Mouse (Mus musculus): ENCODE results near the gene Zfp663. TPM values are rescaled to one million over a fixed set of nuclear protein-coding genes. Genes with fewer than 3 reads are reported as not detected.

Zfp663 gene
- total and polyA plus RNA-seq, 3 experiments: 0.18 TPM; not detected in 2

DNA sequence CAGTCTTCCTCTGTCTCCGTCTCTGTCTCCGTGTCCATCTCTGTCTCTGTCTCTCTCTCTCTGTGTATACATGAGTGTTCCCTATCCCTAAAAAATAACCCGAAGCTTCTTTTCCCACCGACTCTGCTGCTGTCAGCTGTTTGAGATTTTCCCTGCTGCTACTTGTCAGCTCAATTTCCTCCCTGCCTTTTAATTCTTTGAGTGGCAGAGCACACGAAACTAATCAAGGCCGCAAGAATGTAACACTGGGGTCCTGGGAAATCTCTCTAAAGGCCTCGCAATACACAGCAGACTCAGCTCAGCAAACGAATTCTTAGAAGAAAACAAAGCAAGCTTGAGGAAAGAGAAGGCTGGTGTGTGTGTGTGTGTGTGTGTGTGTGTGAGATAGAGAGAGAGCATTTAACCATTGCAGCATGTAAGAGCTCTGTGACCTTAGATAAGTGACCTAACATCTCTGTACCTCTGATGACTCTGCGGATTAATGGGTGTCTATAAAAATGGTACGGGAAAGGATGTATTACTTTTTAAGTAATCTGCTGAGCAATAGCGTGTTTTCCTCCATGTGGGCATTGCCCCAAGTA is 46.7 kb upstream of the Zfp663 start:
- H3K36me3 ChIP-seq (ENCODE audit: control insufficient read depth in 1 of 2, insufficient read depth in 2 of 2, low read length in 2 of 2): no peaks in the 10 kb centered on the region
- H3K9me3 ChIP-seq (replicated peaks; ENCODE audit: insufficient read depth, low read length): no peaks in the 10 kb centered on the region
- H3K27ac ChIP-seq (ENCODE audit: control insufficient read depth, low read depth, low read length): no peak overlapping the region
- H3K9ac ChIP-seq (ENCODE audit: control insufficient read depth, low read depth, low read length, poor library complexity, severe bottlenecking): no peak overlapping the region
- no peak overlapping the region for H3K4me3 ChIP-seq (ENCODE audit: control insufficient read depth in 1 of 2, insufficient read depth in 1 of 2, low read depth in 2 of 2, low read length in 2 of 2)
- H3K4me1 ChIP-seq (ENCODE audit: control insufficient read depth in 1 of 2, insufficient read depth in 2 of 2, low read length in 2 of 2): no peaks in the 10 kb centered on the region
- no peaks in the 10 kb centered on the region for H3K27me3 ChIP-seq (ENCODE audit: control insufficient read depth in 1 of 2, insufficient read depth in 2 of 2, low read length in 2 of 2)
- TF ChIP-seq POLR2AphosphoS2 (IDR thresholded peaks at IDR 0.05; ENCODE audit: low read length) (no peak), POLR2A (IDR thresholded peaks at IDR 0.05; ENCODE audit: control insufficient read depth in 1 of 2, insufficient read depth in 1 of 2, low read depth in 1 of 2, low read length in 2 of 2, poor library complexity in 1 of 2) (no peak), ZMIZ1 (IDR thresholded peaks at IDR 0.05; ENCODE audit: low read depth, low read length) (no peak), ELF1 (IDR thresholded peaks at IDR 0.05; ENCODE audit: low read depth, low read length) (no peak), GABPA (IDR thresholded peaks at IDR 0.05; ENCODE audit: low read depth, low read length) (no peak), HCFC1 (IDR thresholded peaks at IDR 0.05; ENCODE audit: low read depth, low read length) (no peak), TAL1 (IDR thresholded peaks at IDR 0.05; ENCODE audit: low read length) (no peak), SIN3A (IDR thresholded peaks at IDR 0.05; ENCODE audit: low read length) (no peak), KAT2A (conservative IDR thresholded peaks at IDR 0.05; ENCODE audit: low read depth, low read length) (no peak), MAX (IDR thresholded peaks at IDR 0.05; ENCODE audit: low read length) (no peak), POLR2AphosphoS5 (IDR thresholded peaks at IDR 0.05; ENCODE audit: borderline replicate concordance, low read depth, low read length) (no peak), MYC (IDR thresholded peaks at IDR 0.05; ENCODE audit: low read depth, low read length) (no peak), NELFE (IDR thresholded peaks at IDR 0.05; ENCODE audit: low read depth, low read length) (no peak), ZNF384 (IDR thresholded peaks at IDR 0.05; ENCODE audit: low read depth, low read length) (no peak), USF1 (IDR thresholded peaks at IDR 0.05; ENCODE audit: low read depth, low read length) (no peak), RCOR1 (IDR thresholded peaks at IDR 0.05; ENCODE audit: low read depth, low read length) (no peak), UBTF (IDR thresholded peaks at IDR 0.05; ENCODE audit: borderline replicate concordance, insufficient read depth, low read depth, low read length) (no peak), MAZ (IDR thresholded peaks at IDR 0.05; ENCODE audit: low read depth, low read length) (no peak)
- H3K79me2 ChIP-seq (ENCODE audit: control insufficient read depth, insufficient read depth, low read length, poor library complexity): no peaks in the 10 kb centered on the region
- DNase-seq (ENCODE audit: low read depth, low spot score): no peak

GRCm38 (mm10) chr2:165414321-165414720 is 45.8 kb upstream of the Zfp663 start:
- DNase-seq (ENCODE audit: low read depth, low spot score): no peak
- no peak for TF ChIP-seq CHD1 (IDR thresholded peaks at IDR 0.05; ENCODE audit: low read depth, low read length)
- no peak for TF ChIP-seq ZMIZ1 (IDR thresholded peaks at IDR 0.05; ENCODE audit: low read depth, low read length)
- no peak for TF ChIP-seq NELFE (IDR thresholded peaks at IDR 0.05; ENCODE audit: low read depth, low read length)
- no peak for TF ChIP-seq EP300 (IDR thresholded peaks at IDR 0.05; ENCODE audit: low read depth in 1 of 2, low read length in 2 of 2)
- no peak for TF ChIP-seq TBP (IDR thresholded peaks at IDR 0.05; ENCODE audit: low read depth, low read length)
- no peak for TF ChIP-seq MXI1 (IDR thresholded peaks at IDR 0.05; ENCODE audit: low read depth, low read length)
- TF ChIP-seq ETS1 (IDR thresholded peaks at IDR 0.05; ENCODE audit: low read depth, low read length): no peak
- TF ChIP-seq USF1 (IDR thresholded peaks at IDR 0.05; ENCODE audit: low read depth, low read length): no peak
- no peak for TF ChIP-seq E2F4 (IDR thresholded peaks at IDR 0.05; ENCODE audit: borderline replicate concordance, low read depth, low read length)
- no peak for TF ChIP-seq JUND (IDR thresholded peaks at IDR 0.05; ENCODE audit: low read depth, low read length)
- TF ChIP-seq NRF1 (IDR thresholded peaks at IDR 0.05; ENCODE audit: insufficient read depth, low read depth, low read length, poor library complexity, severe bottlenecking): no peak
- no peak for TF ChIP-seq RAD21 (IDR thresholded peaks at IDR 0.05; ENCODE audit: low read depth, low read length)
- TF ChIP-seq MEF2A (IDR thresholded peaks at IDR 0.05; ENCODE audit: extremely low read depth, insufficient replicate concordance, low read depth, low read length, poor library complexity, severe bottlenecking): no peak
- no peak for TF ChIP-seq CHD2 (IDR thresholded peaks at IDR 0.05; ENCODE audit: low read length)
- no peak for TF ChIP-seq KAT2A (conservative IDR thresholded peaks at IDR 0.05; ENCODE audit: low read depth, low read length)
- TF ChIP-seq ELF1 (IDR thresholded peaks at IDR 0.05; ENCODE audit: low read depth, low read length): no peak
- TF ChIP-seq MAX (IDR thresholded peaks at IDR 0.05; ENCODE audit: low read length): no peak
- TF ChIP-seq POLR2AphosphoS2 (IDR thresholded peaks at IDR 0.05; ENCODE audit: low read length): no peak
- Histone ChIP-seq H3K4me1 (ENCODE audit: control insufficient read depth in 1 of 2, insufficient read depth in 2 of 2, low read length in 2 of 2) (no peaks in the 10 kb centered on the region), H3K4me3 (ENCODE audit: control insufficient read depth in 1 of 2, insufficient read depth in 1 of 2, low read depth in 2 of 2, low read length in 2 of 2) (no peak overlapping the region), H3K9me3 (replicated peaks; ENCODE audit: insufficient read depth, low read length) (no peaks in the 10 kb centered on the region), H3K79me2 (ENCODE audit: control insufficient read depth, insufficient read depth, low read length, poor library complexity) (no peaks in the 10 kb centered on the region), H3K27ac (ENCODE audit: control insufficient read depth, low read depth, low read length) (no peak overlapping the region), H3K36me3 (ENCODE audit: control insufficient read depth in 1 of 2, insufficient read depth in 2 of 2, low read length in 2 of 2) (no peaks in the 10 kb centered on the region), H3K27me3 (ENCODE audit: control insufficient read depth in 1 of 2, insufficient read depth in 2 of 2, low read length in 2 of 2) (no peaks in the 10 kb centered on the region), H3K9ac (ENCODE audit: control insufficient read depth, low read depth, low read length, poor library complexity, severe bottlenecking) (no peak overlapping the region)

Measured in MEL (cell line).